Mouse (Mus musculus) stomach, postnatal 0 days (tissue): ENCODE data around the gene Chst14.

Experiments
- CTCF ChIP-seq: IDR thresholded peaks from 2 replicates; pipeline ENCODE4 v1.5.1; 2016; ENCODE audit warnings: antibody characterized with exemption, low read depth, mild to moderate bottlenecking, moderate library complexity
- EP300 ChIP-seq: optimal IDR thresholded peaks from 2 replicates; pipeline ENCODE3; 2016; ENCODE audit warnings: antibody characterized with exemption

DNA sequence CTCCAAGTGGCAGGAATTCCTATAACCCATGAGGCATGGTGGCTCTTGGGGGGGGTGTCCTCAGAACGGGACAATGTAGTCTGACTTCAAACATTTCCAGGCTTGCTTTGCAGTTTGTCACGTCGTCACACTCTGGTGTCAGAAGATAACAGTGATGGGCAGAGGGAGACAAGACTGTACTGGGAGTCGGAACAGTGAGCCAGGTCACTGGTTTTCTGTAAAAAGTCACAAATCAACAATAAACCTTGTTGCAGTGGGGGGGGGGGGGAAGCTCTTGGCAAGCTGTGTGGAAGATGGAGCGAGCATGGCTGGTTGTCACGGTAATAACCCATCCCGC is 37.3 kb downstream of the Chst14 start:
- no peak for TF ChIP-seq EP300
- no peak for TF ChIP-seq CTCF
